ENCODE assay signal across 18 mouse cellular contexts in genomic region chr8:124393013-124393412, GRCm38 (mm10). TPM values are rescaled to one million over a fixed set of nuclear protein-coding genes. Genes with fewer than 3 reads are reported as not detected.
DNase-seq lines count a peak whose midpoint lies in the region; ATAC-seq and TF ChIP-seq lines count a peak whose summit lies in the region.
"Had no signal": no experiment of that assay in that cellular context is flagged by ENCODE, and none has a peak within 500 bp of the region (broad histone marks: within the 10 kb centered on the region; RNA-seq: fewer than 3 reads in every experiment).

No protein-coding gene starts in this region.

- no peaks in the 10 kb centered on the region for H3K36me3 ChIP-seq in limb, embryonic 12.5 days
- no peaks in the 10 kb centered on the region for H3K36me3 ChIP-seq in limb, embryonic 10.5 days
- H3K36me3 ChIP-seq in intestine, embryonic 14.5 days (ENCODE audit: control insufficient read depth, insufficient read depth, low read length) = no peaks in the 10 kb centered on the region
- no peaks in the 10 kb centered on the region for H3K36me3 ChIP-seq in limb, embryonic 15.5 days
- no peaks in the 10 kb centered on the region for H3K36me3 ChIP-seq in stomach, postnatal 0 days (ENCODE audit: control insufficient read depth, insufficient read depth, low read length)
- H3K36me3 ChIP-seq: liver, embryonic 15.5 days had no signal

- no peak for ATAC-seq in limb, embryonic 12.5 days (ENCODE audit: insufficient number of reproducible peaks, insufficient read depth, low FRiP score, low TSS enrichment, low read depth)
- no peak; the same call in 1 of the 2 replicates for ATAC-seq in intestine, embryonic 14.5 days (replicated peaks; ENCODE audit: low FRiP score, low TSS enrichment, low read depth)
- ATAC-seq in limb, embryonic 15.5 days (ENCODE audit: insufficient number of reproducible peaks, low FRiP score, low TSS enrichment, low read depth) = no peak
- no peak for ATAC-seq in stomach, postnatal 0 days (ENCODE audit: low FRiP score, low TSS enrichment)
- ATAC-seq: midbrain, embryonic 13.5 days had no signal

- no peak for TF ChIP-seq CTCF in stomach, postnatal 0 days (IDR thresholded peaks at IDR 0.05; ENCODE audit: low read depth)

- H3K27me3 ChIP-seq in limb, embryonic 12.5 days = no peaks in the 10 kb centered on the region
- H3K27me3 ChIP-seq in limb, embryonic 10.5 days (ENCODE audit: low read depth, poor library complexity, severe bottlenecking) = no peaks in the 10 kb centered on the region
- no peaks in the 10 kb centered on the region for H3K27me3 ChIP-seq in intestine, embryonic 14.5 days (replicated peaks; ENCODE audit: control insufficient read depth, insufficient read depth, low read length)
- H3K27me3 ChIP-seq in limb, embryonic 15.5 days = no peaks in the 10 kb centered on the region
- no peaks in the 10 kb centered on the region for H3K27me3 ChIP-seq in stomach, postnatal 0 days (ENCODE audit: control insufficient read depth, insufficient read depth, low read length)
- H3K27me3 ChIP-seq: liver, embryonic 15.5 days; midbrain, embryonic 13.5 days had no signal

- no peak overlapping the region for H3K4me2 ChIP-seq in limb, embryonic 12.5 days
- 0 out of 2 replicates have a peak overlapping the region, but pooled peaks have one; percentile 5 for H3K4me2 ChIP-seq in intestine, embryonic 14.5 days (ENCODE audit: low read length)
- no peak overlapping the region for H3K4me2 ChIP-seq in limb, embryonic 15.5 days
- H3K4me2 ChIP-seq in stomach, postnatal 0 days (replicated peaks; ENCODE audit: low read depth) = no peak overlapping the region
- H3K4me2 ChIP-seq: heart, embryonic 11.5 days; hindbrain, embryonic 14.5 days; liver, embryonic 15.5 days; midbrain, embryonic 13.5 days had no signal

- 0 out of 2 replicates have a peak overlapping the region, but pooled peaks have one; percentile 42 for H3K27ac ChIP-seq in limb, embryonic 12.5 days
- no peak overlapping the region for H3K27ac ChIP-seq in limb, embryonic 10.5 days
- peak overlapping the region; percentile 91 for H3K27ac ChIP-seq in intestine, embryonic 14.5 days (ENCODE audit: low read depth)
- peak overlapping the region; percentile 74 for H3K27ac ChIP-seq in limb, embryonic 15.5 days
- peak overlapping the region; percentile 70 for H3K27ac ChIP-seq in stomach, postnatal 0 days (replicated peaks)
- H3K27ac ChIP-seq: gastrocnemius, adult 2 months; hindbrain, embryonic 14.5 days; liver, embryonic 15.5 days; midbrain, embryonic 13.5 days had no signal

- H3K4me1 ChIP-seq in limb, embryonic 12.5 days (replicated peaks) = no peaks in the 10 kb centered on the region
- H3K4me1 ChIP-seq in limb, embryonic 10.5 days = no peaks in the 10 kb centered on the region
- H3K4me1 ChIP-seq in intestine, embryonic 14.5 days (replicated peaks; ENCODE audit: control insufficient read depth, insufficient read depth, low read length) = peaks cover 33% of the 10 kb centered on the region
- peaks cover 19% of the 10 kb centered on the region for H3K4me1 ChIP-seq in limb, embryonic 15.5 days
- no peaks in the 10 kb centered on the region for H3K4me1 ChIP-seq in stomach, postnatal 0 days (replicated peaks; ENCODE audit: control insufficient read depth, insufficient read depth)
- H3K4me1 ChIP-seq: liver, embryonic 15.5 days; midbrain, embryonic 13.5 days had no signal

- WGBS in limb, embryonic 12.5 days = 87% methylated on average over 5 of the region's 5 CpGs
- WGBS in limb, embryonic 10.5 days = 83% methylated on average over 5 of the region's 5 CpGs
- WGBS in intestine, embryonic 14.5 days = 64% methylated on average over 5 of the region's 5 CpGs
- 76% methylated on average over 5 of the region's 5 CpGs for WGBS in limb, embryonic 15.5 days
- 72% methylated on average over 5 of the region's 5 CpGs for WGBS in stomach, postnatal 0 days

- TF ChIP-seq EP300 in stomach, postnatal 0 days (optimal IDR thresholded peaks at IDR 0.05) = no peak

- DNase-seq in limb, embryonic 10.5 days (ENCODE audit: low spot score) = no peak
- DNase-seq in intestine, embryonic 14.5 days (ENCODE audit: low spot score) = no peak
- no peak for DNase-seq in stomach, postnatal 0 days (ENCODE audit: low spot score)
- DNase-seq in lung, postnatal 10 days = no peak
- no peak for DNase-seq in thymus, postnatal 10 days (ENCODE audit: low spot score in 2 of 2)
- DNase-seq: adrenal gland, adult 8-10 months; cerebellum, adult 9-10 months; gastrocnemius, adult 2 months; heart, postnatal 10 days; kidney, adult 11 months; thymus, adult 18-20 months had no signal

- H3K9me3 ChIP-seq in limb, embryonic 12.5 days = no peaks in the 10 kb centered on the region
- H3K9me3 ChIP-seq in limb, embryonic 10.5 days (replicated peaks) = no peaks in the 10 kb centered on the region
- no peaks in the 10 kb centered on the region for H3K9me3 ChIP-seq in intestine, embryonic 14.5 days (ENCODE audit: control insufficient read depth, low read length)
- no peaks in the 10 kb centered on the region for H3K9me3 ChIP-seq in limb, embryonic 15.5 days
- 0 out of 2 replicates have a peak, but pooled peaks cover 3% of the 10 kb centered on the region for H3K9me3 ChIP-seq in stomach, postnatal 0 days (ENCODE audit: control insufficient read depth, low read length)
- H3K9me3 ChIP-seq: liver, embryonic 15.5 days; midbrain, embryonic 13.5 days had no signal

- H3K4me3 ChIP-seq in limb, embryonic 12.5 days (replicated peaks) = no peak overlapping the region
- H3K4me3 ChIP-seq in limb, embryonic 10.5 days = no peak overlapping the region
- H3K4me3 ChIP-seq in intestine, embryonic 14.5 days (ENCODE audit: low read depth, low read length) = no peak overlapping the region
- H3K4me3 ChIP-seq in limb, embryonic 15.5 days = no peak overlapping the region
- H3K4me3 ChIP-seq in stomach, postnatal 0 days (ENCODE audit: low read depth, low read length) = no peak overlapping the region
- H3K4me3 ChIP-seq: gastrocnemius, adult 2 months; liver, embryonic 15.5 days; midbrain, embryonic 13.5 days; myocyte had no signal

- H3K9ac ChIP-seq in limb, embryonic 12.5 days (replicated peaks) = no peak overlapping the region
- no peak overlapping the region for H3K9ac ChIP-seq in intestine, embryonic 14.5 days (ENCODE audit: low read length)
- no peak overlapping the region for H3K9ac ChIP-seq in limb, embryonic 15.5 days
- no peak overlapping the region for H3K9ac ChIP-seq in stomach, postnatal 0 days (ENCODE audit: low read length)
- H3K9ac ChIP-seq: hindbrain, embryonic 14.5 days; liver, embryonic 15.5 days; midbrain, embryonic 13.5 days had no signal

RNA-seq across cellular contexts. Expression of gene Pgbd5, which starts 46.4 kb away (rescaled TPM):
- polyA plus RNA-seq in limb, embryonic 12.5 days (2016; fragmentation: Nextera tagmentation; extraction: Ambion mirVana) = 1.3 and 1.7 TPM in 2 replicates
- 0.20 and 0.35 TPM in 2 replicates for polyA plus RNA-seq in limb, embryonic 10.5 days (2016; fragmentation: Nextera tagmentation; extraction: Ambion mirVana)
- 3.5 and 3.9 TPM in 2 replicates for polyA plus RNA-seq in intestine, embryonic 14.5 days (2014; fragmentation: Nextera tagmentation; extraction: Ambion mirVana)
- polyA plus RNA-seq in limb, embryonic 15.5 days (2015; fragmentation: Nextera tagmentation; extraction: Ambion mirVana) = 2.2 and 2.3 TPM in 2 replicates
- polyA plus RNA-seq in stomach, postnatal 0 days (2015; fragmentation: Nextera tagmentation; extraction: Ambion mirVana) = 1.9 and 2.0 TPM in 2 replicates
